Mouse (Mus musculus): ENCODE measurements around the gene Rac1. TPM values are rescaled to one million over a fixed set of nuclear protein-coding genes. Genes with fewer than 3 reads are reported as not detected.
A peak's percentile ranks its signal among the peaks of the same experiment; 100 is the strongest.

Gene Rac1
- polyA plus RNA-seq, 1 experiment from 2014 or later = 463 TPM

- H3K36me3 ChIP-seq (ENCODE audit: control insufficient read depth, insufficient read depth, low read length) = peaks cover 75% of the 10 kb centered on the region
- no peak for ATAC-seq (ENCODE audit: low FRiP score, low TSS enrichment)
- no peak overlapping the region for H3K27ac ChIP-seq (replicated peaks; ENCODE audit: low read depth, low read length)
- no peak overlapping the region for H3K9ac ChIP-seq (replicated peaks; ENCODE audit: low read length)
- no peak overlapping the region for H3K4me3 ChIP-seq (replicated peaks; ENCODE audit: low read depth, low read length)
- WGBS = 95% methylated on average over 20 of the region's 20 CpGs
- no peak for DNase-seq
- H3K9me3 ChIP-seq (ENCODE audit: control insufficient read depth, low read length) = no peaks in the 10 kb centered on the region
- H3K4me1 ChIP-seq (ENCODE audit: control insufficient read depth, insufficient read depth, low read length) = no peaks in the 10 kb centered on the region
- no peak overlapping the region for H3K4me2 ChIP-seq (ENCODE audit: low read length)
- H3K27me3 ChIP-seq (ENCODE audit: control insufficient read depth, insufficient read depth, low read length) = no peaks in the 10 kb centered on the region
Observed at GRCm38 (mm10) chr5:143475153-143475844, 52.5 kb downstream of the Rac1 start.

GRCm38 (mm10) chr5:143471953-143472618 lies 55.8 kb downstream of the Rac1 start:
- H3K36me3 ChIP-seq (ENCODE audit: control insufficient read depth, insufficient read depth, low read length) = peaks cover 70% of the 10 kb centered on the region
- H3K4me1 ChIP-seq (ENCODE audit: control insufficient read depth, insufficient read depth, low read length) = no peaks in the 10 kb centered on the region
- ATAC-seq (ENCODE audit: low FRiP score, low TSS enrichment) (no peak), DNase-seq (no peak)
- H3K4me3 ChIP-seq (replicated peaks; ENCODE audit: low read depth, low read length) = no peak overlapping the region
- H3K9ac ChIP-seq (replicated peaks; ENCODE audit: low read length) = no peak overlapping the region
- no peak overlapping the region for H3K27ac ChIP-seq (replicated peaks; ENCODE audit: low read depth, low read length)
- H3K4me2 ChIP-seq (ENCODE audit: low read length) = no peak overlapping the region
- H3K9me3 ChIP-seq (ENCODE audit: control insufficient read depth, low read length) = no peaks in the 10 kb centered on the region
- 87% methylated on average over 9 of the region's 9 CpGs for WGBS
- no peaks in the 10 kb centered on the region for H3K27me3 ChIP-seq (ENCODE audit: control insufficient read depth, insufficient read depth, low read length)

DNA sequence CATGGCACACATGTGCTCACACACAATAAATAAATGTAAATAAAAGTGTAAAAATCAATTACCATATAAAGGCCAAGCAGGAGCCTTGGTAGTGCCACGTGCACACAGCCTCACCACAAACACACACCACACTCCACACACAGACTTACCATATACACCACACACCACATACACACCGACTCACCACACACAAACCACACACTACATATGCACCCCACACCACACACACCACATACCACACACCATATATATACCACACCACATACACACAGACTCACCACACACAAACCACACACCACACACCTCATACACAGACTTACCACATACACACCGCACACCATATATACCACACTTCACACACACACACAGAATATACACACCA lies 56.7 kb downstream of the Rac1 start:
- peaks cover 63% of the 10 kb centered on the region for H3K36me3 ChIP-seq (ENCODE audit: control insufficient read depth, insufficient read depth, low read length)
- no peak overlapping the region for H3K4me2 ChIP-seq (ENCODE audit: low read length)
- WGBS = 96% methylated on average over 3 of the region's 3 CpGs
- H3K4me3 ChIP-seq (replicated peaks; ENCODE audit: low read depth, low read length) = no peak overlapping the region
- no peaks in the 10 kb centered on the region for H3K27me3 ChIP-seq (ENCODE audit: control insufficient read depth, insufficient read depth, low read length)
- ATAC-seq (ENCODE audit: low FRiP score, low TSS enrichment) = no peak
- H3K4me1 ChIP-seq (ENCODE audit: control insufficient read depth, insufficient read depth, low read length) = no peaks in the 10 kb centered on the region
- no peak overlapping the region for H3K27ac ChIP-seq (replicated peaks; ENCODE audit: low read depth, low read length)
- no peak overlapping the region for H3K9ac ChIP-seq (replicated peaks; ENCODE audit: low read length)
- H3K9me3 ChIP-seq (ENCODE audit: control insufficient read depth, low read length) = no peaks in the 10 kb centered on the region
- no peak for DNase-seq

GRCm38 (mm10) chr5:143470421-143471164 lies 57.2 kb downstream of the Rac1 start:
- WGBS = 85% methylated on average over 15 of the region's 15 CpGs
- no peaks in the 10 kb centered on the region for H3K9me3 ChIP-seq (ENCODE audit: control insufficient read depth, low read length)
- H3K36me3 ChIP-seq (ENCODE audit: control insufficient read depth, insufficient read depth, low read length) = peaks cover 57% of the 10 kb centered on the region
- no peak overlapping the region for H3K4me2 ChIP-seq (ENCODE audit: low read length)
- no peak for ATAC-seq (ENCODE audit: low FRiP score, low TSS enrichment)
- peak; percentile 40 for DNase-seq
- H3K27ac ChIP-seq (replicated peaks; ENCODE audit: low read depth, low read length) = no peak overlapping the region
- H3K4me1 ChIP-seq (ENCODE audit: control insufficient read depth, insufficient read depth, low read length) = peaks cover 4% of the 10 kb centered on the region; the same call in 1 of the 2 replicates
- H3K9ac ChIP-seq (replicated peaks; ENCODE audit: low read length) = no peak overlapping the region
- no peaks in the 10 kb centered on the region for H3K27me3 ChIP-seq (ENCODE audit: control insufficient read depth, insufficient read depth, low read length)
- H3K4me3 ChIP-seq (replicated peaks; ENCODE audit: low read depth, low read length) = no peak overlapping the region

GRCm38 (mm10) chr5:143469628-143470027 lies 58.2 kb downstream of the Rac1 start:
- 97% methylated on average over 8 of the region's 8 CpGs for WGBS
- no peaks in the 10 kb centered on the region for H3K9me3 ChIP-seq (ENCODE audit: control insufficient read depth, low read length)
- H3K9ac ChIP-seq (replicated peaks; ENCODE audit: low read length) = no peak overlapping the region
- H3K4me1 ChIP-seq (ENCODE audit: control insufficient read depth, insufficient read depth, low read length) = peaks cover 8% of the 10 kb centered on the region; the same call in 1 of the 2 replicates
- H3K27ac ChIP-seq (replicated peaks; ENCODE audit: low read depth, low read length) = no peak overlapping the region
- H3K36me3 ChIP-seq (ENCODE audit: control insufficient read depth, insufficient read depth, low read length) = peaks cover 48% of the 10 kb centered on the region
- no peaks in the 10 kb centered on the region for H3K27me3 ChIP-seq (ENCODE audit: control insufficient read depth, insufficient read depth, low read length)
- H3K4me2 ChIP-seq (ENCODE audit: low read length) = no peak overlapping the region
- ATAC-seq (ENCODE audit: low FRiP score, low TSS enrichment) (no peak), DNase-seq (no peak)
- H3K4me3 ChIP-seq (replicated peaks; ENCODE audit: low read depth, low read length) = no peak overlapping the region

DNA sequence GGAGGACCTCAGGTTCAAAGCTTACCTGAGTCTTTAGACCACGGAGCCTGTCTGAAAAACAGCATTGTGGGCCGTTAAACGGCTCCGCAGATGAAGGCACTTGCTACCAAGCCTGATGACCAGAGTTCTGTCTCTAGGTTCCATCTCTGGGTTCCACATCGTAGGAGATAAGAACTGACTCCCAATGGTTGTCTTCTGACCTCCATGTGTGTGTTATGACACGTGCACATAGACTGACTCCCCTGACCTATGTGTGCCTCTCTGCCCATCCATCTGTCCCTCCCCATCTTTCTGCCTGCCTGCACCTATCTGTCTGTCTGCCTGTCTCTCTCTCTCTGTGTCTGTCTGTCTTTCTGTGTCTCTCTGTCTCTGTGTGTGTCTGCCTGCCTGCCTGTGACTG lies 59.9 kb downstream of the Rac1 start:
- WGBS = 95% methylated on average over 6 of the region's 6 CpGs

GRCm38 (mm10) chr5:143466891-143467669 lies 60.8 kb downstream of the Rac1 start:
- Histone ChIP-seq H3K4me1 (ENCODE audit: control insufficient read depth, insufficient read depth, low read length) (peaks cover 15% of the 10 kb centered on the region), H3K27me3 (ENCODE audit: control insufficient read depth, insufficient read depth, low read length) (no peaks in the 10 kb centered on the region), H3K4me2 (ENCODE audit: low read length) (no peak overlapping the region), H3K9me3 (ENCODE audit: control insufficient read depth, low read length) (no peaks in the 10 kb centered on the region), H3K9ac (replicated peaks; ENCODE audit: low read length) (no peak overlapping the region), H3K27ac (replicated peaks; ENCODE audit: low read depth, low read length) (no peak overlapping the region), H3K36me3 (ENCODE audit: control insufficient read depth, insufficient read depth, low read length) (peaks cover 29% of the 10 kb centered on the region), H3K4me3 (replicated peaks; ENCODE audit: low read depth, low read length) (no peak overlapping the region)
- 92% methylated on average over 23 of the region's 23 CpGs for WGBS
- ATAC-seq (ENCODE audit: low FRiP score, low TSS enrichment) = no peak
- DNase-seq = no peak

More for the DNA sequence above, 59.9 kb downstream of the Rac1 start:
- no peaks in the 10 kb centered on the region for H3K27me3 ChIP-seq (ENCODE audit: control insufficient read depth, insufficient read depth, low read length)
- ATAC-seq (ENCODE audit: low FRiP score, low TSS enrichment) (no peak), DNase-seq (no peak)
- H3K9ac ChIP-seq (replicated peaks; ENCODE audit: low read length) = no peak overlapping the region
- no peak overlapping the region for H3K4me3 ChIP-seq (replicated peaks; ENCODE audit: low read depth, low read length)
- H3K4me2 ChIP-seq (ENCODE audit: low read length) = no peak overlapping the region
- H3K4me1 ChIP-seq (ENCODE audit: control insufficient read depth, insufficient read depth, low read length) = peaks cover 15% of the 10 kb centered on the region
- no peak overlapping the region for H3K27ac ChIP-seq (replicated peaks; ENCODE audit: low read depth, low read length)
- no peaks in the 10 kb centered on the region for H3K9me3 ChIP-seq (ENCODE audit: control insufficient read depth, low read length)
- H3K36me3 ChIP-seq (ENCODE audit: control insufficient read depth, insufficient read depth, low read length) = peaks cover 31% of the 10 kb centered on the region

All from midbrain, embryonic 14.5 days (tissue).